In the genomic region with DNA sequence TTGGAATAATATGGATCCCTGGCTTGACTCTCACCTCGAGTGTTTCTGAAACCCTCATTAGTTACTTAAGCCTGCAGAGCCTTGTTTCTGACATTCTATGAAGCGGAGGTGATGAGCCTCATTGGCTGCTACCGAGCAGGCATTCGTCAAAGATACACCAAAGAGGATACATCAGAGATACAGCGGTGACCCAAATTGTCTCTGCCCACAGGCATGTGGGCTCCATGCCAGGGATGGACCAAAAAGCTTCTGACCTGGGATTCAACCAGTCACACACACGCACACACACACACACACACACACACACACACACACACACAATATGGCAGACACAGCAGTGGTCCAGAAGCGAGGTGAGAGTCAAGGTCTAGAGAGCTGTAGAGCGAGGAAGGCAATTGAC, we compare ENCODE assay signal across 29 mouse cellular contexts. TPM values are rescaled to one million over a fixed set of nuclear protein-coding genes. Genes with fewer than 3 reads are reported as not detected.
DNase-seq lines count a peak whose midpoint lies in the region; ATAC-seq and TF ChIP-seq lines count a peak whose summit lies in the region.
"Had no signal": no experiment of that assay in that cellular context is flagged by ENCODE, and none has a peak within 500 bp of the region (broad histone marks: within the 10 kb centered on the region; RNA-seq: fewer than 3 reads in every experiment).

No protein-coding gene starts in this region.

- H3K4me2 ChIP-seq in heart, embryonic 13.5 days = no peak overlapping the region
- H3K4me2 ChIP-seq: hindbrain, embryonic 12.5 days; limb, embryonic 13.5 days; liver, embryonic 11.5 days; midbrain, embryonic 11.5 days; stomach, embryonic 15.5 days had no signal

- H3K9ac ChIP-seq in heart, embryonic 13.5 days = peak overlapping the region; percentile 61; the same call in 1 of the 2 replicates
- H3K9ac ChIP-seq: hindbrain, embryonic 12.5 days; limb, embryonic 13.5 days; stomach, embryonic 15.5 days had no signal

- TF ChIP-seq CTCF in small intestine, adult 2 months (IDR thresholded peaks at IDR 0.05; ENCODE audit: extremely low read depth, insufficient read length, insufficient replicate concordance, low read depth, low read length) = no peak

- no peak overlapping the region for H3K4me3 ChIP-seq in heart, embryonic 13.5 days
- no peak overlapping the region for H3K4me3 ChIP-seq in small intestine, adult 2 months (ENCODE audit: low read depth, low read length)
- H3K4me3 ChIP-seq: hindbrain, embryonic 12.5 days; limb, embryonic 13.5 days; stomach, embryonic 15.5 days had no signal

- H3K4me1 ChIP-seq in heart, embryonic 13.5 days = peaks cover 94% of the 10 kb centered on the region
- H3K4me1 ChIP-seq in small intestine, adult 2 months (ENCODE audit: control insufficient read depth, insufficient read depth, insufficient read length, low read length) = no peaks in the 10 kb centered on the region; the same call in 1 of the 2 replicates
- H3K4me1 ChIP-seq: hindbrain, embryonic 12.5 days; limb, embryonic 13.5 days had no signal

- peaks cover 28% of the 10 kb centered on the region for H3K36me3 ChIP-seq in heart, embryonic 13.5 days
- H3K36me3 ChIP-seq in small intestine, adult 2 months (ENCODE audit: control insufficient read depth, insufficient read depth, low read length) = no peaks in the 10 kb centered on the region
- H3K36me3 ChIP-seq: G1E; hindbrain, embryonic 12.5 days; limb, embryonic 13.5 days; stomach, embryonic 15.5 days had no signal

- ATAC-seq in heart, embryonic 13.5 days (ENCODE audit: extremely low read depth, insufficient number of reproducible peaks, low FRiP score, low TSS enrichment) = no peak
- ATAC-seq: forebrain, embryonic 14.5 days; hindbrain, postnatal 0 days; intestine, embryonic 16.5 days; midbrain, embryonic 16.5 days; Patski had no signal

- 77% methylated on average over 8 of the region's 8 CpGs for WGBS in heart, embryonic 13.5 days
- WGBS in small intestine, adult 2 months = 82% methylated on average over 8 of the region's 8 CpGs

- H3K9me3 ChIP-seq in heart, embryonic 13.5 days = no peaks in the 10 kb centered on the region
- H3K9me3 ChIP-seq: G1E; hindbrain, embryonic 12.5 days; limb, embryonic 13.5 days; stomach, embryonic 15.5 days had no signal

- H3K27me3 ChIP-seq in heart, embryonic 13.5 days (replicated peaks) = peaks cover 12% of the 10 kb centered on the region
- H3K27me3 ChIP-seq in small intestine, adult 2 months (ENCODE audit: control insufficient read depth, insufficient read depth, low read length) = no peaks in the 10 kb centered on the region
- H3K27me3 ChIP-seq: Patski had no signal

- no peak for TF ChIP-seq POLR2A in small intestine, adult 2 months (IDR thresholded peaks at IDR 0.05; ENCODE audit: low read depth, low read length)

- H3K27ac ChIP-seq in heart, embryonic 13.5 days (replicated peaks) = peak overlapping the region; percentile 72
- 0 out of 2 replicates have a peak overlapping the region, but pooled peaks have one; percentile 7 for H3K27ac ChIP-seq in small intestine, adult 2 months (ENCODE audit: insufficient read depth, low read depth, low read length)
- H3K27ac ChIP-seq: hindbrain, embryonic 12.5 days; hindbrain, postnatal 0 days; kidney, postnatal 0 days; limb, embryonic 13.5 days; stomach, embryonic 15.5 days had no signal

- peak; percentile 10 to 28 for DNase-seq in cerebellum, postnatal 14 days
- DNase-seq in cerebellum, adult 8-10 months = no peak
- DNase-seq in heart, adult 8-10 months (ENCODE audit: low spot score) = no peak
- DNase-seq in Muller cell, postnatal 12 days (ENCODE audit: inconsistent ontology term) = peak; percentile 82
- DNase-seq in embryo, embryonic 11 days = no peak
- DNase-seq: adrenal gland, postnatal 10 days; cerebellum, adult 11 months; kidney, adult 8-10 months; kidney, postnatal 4 days; lung, postnatal 36 days; right cerebral cortex, postnatal 14 days; thymus, postnatal 14 days had no signal

RNA-seq across cellular contexts. Expression of gene Jph2, which starts 16.5 kb away (rescaled TPM):
- 41.5 and 42.9 TPM in 2 replicates for polyA plus RNA-seq in heart, embryonic 13.5 days (2015; fragmentation: Nextera tagmentation; extraction: Ambion mirVana)
- 100 to 1,000 TPM; 423 to 464 (median 433) TPM for total RNA-seq in heart, adult 8-10 months (2022)
- 20.6 and 28.7 TPM in 2 replicates for polyA plus RNA-seq in small intestine, adult 2 months (2012; rRNA removed)
- total RNA-seq: megakaryocyte, adult 5-6 weeks; neutrophil, adult 5-6 weeks had no signal
- polyA plus RNA-seq: G1E had no signal

RNA-seq across cellular contexts. Expression of gene Oser1, which starts 43.3 kb away (rescaled TPM):
- polyA plus RNA-seq in heart, embryonic 13.5 days (2015; fragmentation: Nextera tagmentation; extraction: Ambion mirVana) = 54.5 and 57.3 TPM in 2 replicates
- 10 to 100 TPM; 19.4 to 21.8 (median 20.3) TPM for total RNA-seq in heart, adult 8-10 months (2022)
- 5.0 and 12.2 TPM in 2 replicates for polyA plus RNA-seq in small intestine, adult 2 months (2012; rRNA removed)

RNA-seq across cellular contexts. Expression of gene Gdap1l1, which starts 57.0 kb away (rescaled TPM):
- 0.41 and 0.48 TPM in 2 replicates for polyA plus RNA-seq in heart, embryonic 13.5 days (2015; fragmentation: Nextera tagmentation; extraction: Ambion mirVana)
- not detected for total RNA-seq in heart, adult 8-10 months (2022)
- polyA plus RNA-seq in small intestine, adult 2 months (2012; rRNA removed) = 0.85 and 1.6 TPM in 2 replicates
- total RNA-seq: gastrocnemius, postnatal 4 days; megakaryocyte, adult 5-6 weeks; neutrophil, adult 5-6 weeks had no signal
- polyA plus RNA-seq: G1E had no signal

Comparison
In these comparisons a context has a peak if more than half of its experiments do, and no peak if none do; other contexts are left out.
1. DNase-seq: peak in cerebellum, postnatal 14 days (2 of 2) and Muller cell, postnatal 12 days (single experiment); none in cerebellum, adult 8-10 months (single experiment), heart, adult 8-10 months (single experiment) and embryo, embryonic 11 days (single experiment).